Mouse (Mus musculus): ENCODE measurements around the gene Rnf128. TPM values are rescaled to one million over a fixed set of nuclear protein-coding genes. Genes with fewer than 3 reads are reported as not detected.

Rnf128 gene
- polyA plus RNA-seq, 1 experiment from 2014 or later: 12.8 TPM

GRCm38 (mm10) chrX:139634758-139635157 lies 71.6 kb downstream of the Rnf128 start:
- no peak for ATAC-seq (ENCODE audit: insufficient number of reproducible peaks, low FRiP score, low TSS enrichment, low read depth)
- no peaks in the 10 kb centered on the region for H3K36me3 ChIP-seq
- no peak overlapping the region for H3K27ac ChIP-seq (replicated peaks)
- no peak overlapping the region for H3K9ac ChIP-seq
- no peak overlapping the region for H3K4me2 ChIP-seq (replicated peaks)
- H3K4me3 ChIP-seq (replicated peaks): no peak overlapping the region
- WGBS: 76% methylated on average over 4 of the region's 4 CpGs
- H3K9me3 ChIP-seq (replicated peaks): no peaks in the 10 kb centered on the region
- H3K27me3 ChIP-seq: no peaks in the 10 kb centered on the region
- no peaks in the 10 kb centered on the region for H3K4me1 ChIP-seq

GRCm38 (mm10) chrX:139639744-139640143 lies 76.6 kb downstream of the Rnf128 start:
- H3K4me3 ChIP-seq (replicated peaks): no peak overlapping the region
- 39% methylated on average over 2 of the region's 2 CpGs for WGBS
- H3K9ac ChIP-seq: no peak overlapping the region
- H3K4me1 ChIP-seq: no peaks in the 10 kb centered on the region
- H3K27me3 ChIP-seq: no peaks in the 10 kb centered on the region
- H3K9me3 ChIP-seq (replicated peaks): no peaks in the 10 kb centered on the region
- no peaks in the 10 kb centered on the region for H3K36me3 ChIP-seq
- no peak overlapping the region for H3K27ac ChIP-seq (replicated peaks)
- H3K4me2 ChIP-seq (replicated peaks): no peak overlapping the region
- no peak for ATAC-seq (ENCODE audit: insufficient number of reproducible peaks, low FRiP score, low TSS enrichment, low read depth)

- Histone ChIP-seq H3K36me3 (no peaks in the 10 kb centered on the region), H3K4me2 (replicated peaks) (no peak overlapping the region), H3K9me3 (replicated peaks) (no peaks in the 10 kb centered on the region), H3K9ac (no peak overlapping the region), H3K27me3 (no peaks in the 10 kb centered on the region), H3K27ac (replicated peaks) (no peak overlapping the region), H3K4me1 (no peaks in the 10 kb centered on the region), H3K4me3 (replicated peaks) (no peak overlapping the region)
- no peak for ATAC-seq (ENCODE audit: insufficient number of reproducible peaks, low FRiP score, low TSS enrichment, low read depth)
These were observed 77.3 kb downstream of the Rnf128 start for GRCm38 (mm10) chrX:139640418-139640817.

GRCm38 (mm10) chrX:139652226-139652625 lies 89.1 kb downstream of the Rnf128 start:
- no peak overlapping the region for H3K4me2 ChIP-seq (replicated peaks)
- no peaks in the 10 kb centered on the region for H3K27me3 ChIP-seq
- no peaks in the 10 kb centered on the region for H3K9me3 ChIP-seq (replicated peaks)
- H3K4me1 ChIP-seq: no peaks in the 10 kb centered on the region
- no peak overlapping the region for H3K4me3 ChIP-seq (replicated peaks)
- no peak for ATAC-seq (ENCODE audit: insufficient number of reproducible peaks, low FRiP score, low TSS enrichment, low read depth)
- no peak overlapping the region for H3K27ac ChIP-seq (replicated peaks)
- no peak overlapping the region for H3K9ac ChIP-seq
- WGBS: 74% methylated on average over 5 of the region's 5 CpGs
- H3K36me3 ChIP-seq: no peaks in the 10 kb centered on the region

- H3K36me3 ChIP-seq: no peaks in the 10 kb centered on the region
- H3K27ac ChIP-seq (replicated peaks): no peak overlapping the region
- H3K27me3 ChIP-seq: no peaks in the 10 kb centered on the region
- no peak overlapping the region for H3K4me3 ChIP-seq (replicated peaks)
- H3K9ac ChIP-seq: no peak overlapping the region
- no peaks in the 10 kb centered on the region for H3K9me3 ChIP-seq (replicated peaks)
- no peaks in the 10 kb centered on the region for H3K4me1 ChIP-seq
- H3K4me2 ChIP-seq (replicated peaks): no peak overlapping the region
- no peak for ATAC-seq (ENCODE audit: insufficient number of reproducible peaks, low FRiP score, low TSS enrichment, low read depth)
- 80% methylated on average over 3 of the region's 3 CpGs for WGBS
These were observed 90.2 kb downstream of the Rnf128 start for GRCm38 (mm10) chrX:139653292-139653691.

GRCm38 (mm10) chrX:139654350-139655063 lies 91.4 kb downstream of the Rnf128 start:
- H3K27ac ChIP-seq (replicated peaks): no peak overlapping the region
- WGBS: 61% methylated on average over 5 of the region's 5 CpGs
- H3K9ac ChIP-seq: no peak overlapping the region
- H3K9me3 ChIP-seq (replicated peaks): no peaks in the 10 kb centered on the region
- no peak overlapping the region for H3K4me3 ChIP-seq (replicated peaks)
- H3K4me2 ChIP-seq (replicated peaks): no peak overlapping the region
- H3K36me3 ChIP-seq: no peaks in the 10 kb centered on the region
- H3K4me1 ChIP-seq: no peaks in the 10 kb centered on the region
- no peaks in the 10 kb centered on the region for H3K27me3 ChIP-seq
- ATAC-seq (ENCODE audit: insufficient number of reproducible peaks, low FRiP score, low TSS enrichment, low read depth): no peak

- H3K4me3 ChIP-seq (replicated peaks): no peak overlapping the region
- no peaks in the 10 kb centered on the region for H3K36me3 ChIP-seq
- H3K9ac ChIP-seq: no peak overlapping the region
- WGBS: 22% methylated on average over 1 of the region's 1 CpGs
- no peaks in the 10 kb centered on the region for H3K4me1 ChIP-seq
- no peak for ATAC-seq (ENCODE audit: insufficient number of reproducible peaks, low FRiP score, low TSS enrichment, low read depth)
- H3K27me3 ChIP-seq: no peaks in the 10 kb centered on the region
- H3K4me2 ChIP-seq (replicated peaks): no peak overlapping the region
- no peaks in the 10 kb centered on the region for H3K9me3 ChIP-seq (replicated peaks)
- no peak overlapping the region for H3K27ac ChIP-seq (replicated peaks)
These were observed 99.0 kb downstream of the Rnf128 start for GRCm38 (mm10) chrX:139662111-139662510.

- Histone ChIP-seq H3K4me1 (no peaks in the 10 kb centered on the region), H3K36me3 (no peaks in the 10 kb centered on the region), H3K4me2 (replicated peaks) (no peak overlapping the region), H3K27me3 (no peaks in the 10 kb centered on the region), H3K27ac (replicated peaks) (no peak overlapping the region), H3K9me3 (replicated peaks) (no peaks in the 10 kb centered on the region), H3K9ac (no peak overlapping the region), H3K4me3 (replicated peaks) (no peak overlapping the region)
- 60% methylated on average over 2 of the region's 2 CpGs for WGBS
- ATAC-seq (ENCODE audit: insufficient number of reproducible peaks, low FRiP score, low TSS enrichment, low read depth): no peak
These were observed 102.7 kb downstream of the Rnf128 start for GRCm38 (mm10) chrX:139665829-139666228.

- 19% methylated on average over 8 of the region's 8 CpGs for WGBS
- Histone ChIP-seq H3K36me3 (no peaks in the 10 kb centered on the region), H3K27ac (replicated peaks) (peak overlapping the region; percentile 58; the same call in 1 of the 2 replicates), H3K4me1 (no peaks in the 10 kb centered on the region), H3K9me3 (replicated peaks) (no peaks in the 10 kb centered on the region), H3K9ac (no peak overlapping the region), H3K4me3 (replicated peaks) (peak overlapping the region; percentile 55), H3K27me3 (peaks cover 6% of the 10 kb centered on the region; the same call in 1 of the 2 replicates), H3K4me2 (replicated peaks) (peak overlapping the region; percentile 47)
- peak; percentile 39; the same call in 1 of the 2 replicates for ATAC-seq (ENCODE audit: insufficient number of reproducible peaks, low FRiP score, low TSS enrichment, low read depth)
These were observed 121.3 kb downstream of the Rnf128 start for GRCm38 (mm10) chrX:139684410-139684774.

- peak; percentile 98 for ATAC-seq (ENCODE audit: insufficient number of reproducible peaks, low FRiP score, low TSS enrichment, low read depth)
- H3K36me3 ChIP-seq: no peaks in the 10 kb centered on the region
- peaks cover 6% of the 10 kb centered on the region; the same call in 1 of the 2 replicates for H3K27me3 ChIP-seq
- peak within 1 kb of the TSS; percentile 55 for H3K4me3 ChIP-seq (replicated peaks)
- H3K4me2 ChIP-seq (replicated peaks): peak within 1 kb of the TSS; percentile 47
- H3K27ac ChIP-seq (replicated peaks): peak within 1 kb of the TSS; percentile 58; the same call in 1 of the 2 replicates
- no peaks in the 10 kb centered on the region for H3K4me1 ChIP-seq
- 12% methylated on average over 43 of the region's 43 CpGs for WGBS
- H3K9ac ChIP-seq: peak within 1 kb of the TSS; percentile 39
- H3K9me3 ChIP-seq (replicated peaks): no peaks in the 10 kb centered on the region
These were observed 121.9 kb downstream of the Rnf128 start, which contains the start of gene Tbc1d8b for GRCm38 (mm10) chrX:139684775-139685695. Gene Tbc1d8b (plus strand): TSS chrX:139684996.

GRCm38 (mm10) chrX:139714381-139714780 lies 151.3 kb downstream of the Rnf128 start, which contains the start of gene Gm15013:
Gene Gm15013 (minus strand): TSS chrX:139714481.
- Histone ChIP-seq H3K4me2 (replicated peaks) (no peak within 1 kb of the TSS), H3K9ac (no peak within 1 kb of the TSS), H3K27ac (replicated peaks) (no peak within 1 kb of the TSS), H3K4me1 (no peaks in the 10 kb centered on the region), H3K27me3 (no peaks in the 10 kb centered on the region), H3K4me3 (replicated peaks) (no peak within 1 kb of the TSS), H3K9me3 (replicated peaks) (no peaks in the 10 kb centered on the region), H3K36me3 (no peaks in the 10 kb centered on the region)
- WGBS: 95% methylated on average over 8 of the region's 8 CpGs
- no peak for ATAC-seq (ENCODE audit: insufficient number of reproducible peaks, low FRiP score, low TSS enrichment, low read depth)

Data from embryonic facial prominence, embryonic 15.5 days (tissue).